Mouse (Mus musculus): ENCODE results near the gene Fam13c. TPM values are rescaled to one million over a fixed set of nuclear protein-coding genes. Genes with fewer than 3 reads are reported as not detected.

Gene Fam13c
- 5.5 and 6.2 TPM in 2 replicates for polyA plus RNA-seq (2015; fragmentation: Nextera tagmentation; extraction: Ambion mirVana)

GRCm38 (mm10) chr10:70439676-70440521 is at the start of gene Fam13c:
Gene Fam13c, plus strand, starts transcription at chr10:70440481.
- no peaks in the 10 kb centered on the region for H3K27me3 ChIP-seq (ENCODE audit: insufficient read depth, low read length)
- peak within 1 kb of the TSS; percentile 82 for H3K27ac ChIP-seq
- TF ChIP-seq CTCF (IDR thresholded peaks at IDR 0.05; ENCODE audit: low read depth), result no peak
- 14% methylated on average over 24 of the region's 24 CpGs for WGBS
- peak within 1 kb of the TSS; percentile 97 for H3K4me2 ChIP-seq (ENCODE audit: low read length)
- H3K4me1 ChIP-seq (replicated peaks; ENCODE audit: insufficient read depth, low read length), result peaks cover 5% of the 10 kb centered on the region; the same call in 1 of the 2 replicates
- H3K9me3 ChIP-seq (replicated peaks; ENCODE audit: low read length), result no peaks in the 10 kb centered on the region
- no peak; the same call in 1 of the 2 replicates for ATAC-seq (replicated peaks; ENCODE audit: low FRiP score, low read depth)
- peak within 1 kb of the TSS; percentile 76 for H3K4me3 ChIP-seq (replicated peaks; ENCODE audit: low read depth, low read length)
- DNase-seq (ENCODE audit: low spot score), result peak; percentile 61
- H3K36me3 ChIP-seq (ENCODE audit: insufficient read depth, low read length), result no peaks in the 10 kb centered on the region
- peak within 1 kb of the TSS; percentile 73 for H3K9ac ChIP-seq (ENCODE audit: low read depth, low read length)

- Histone ChIP-seq H3K36me3 (ENCODE audit: insufficient read depth, low read length) (no peaks in the 10 kb centered on the region), H3K27ac (no peak overlapping the region), H3K4me2 (ENCODE audit: low read length) (no peak overlapping the region), H3K27me3 (ENCODE audit: insufficient read depth, low read length) (no peaks in the 10 kb centered on the region), H3K9me3 (replicated peaks; ENCODE audit: low read length) (no peaks in the 10 kb centered on the region), H3K9ac (ENCODE audit: low read depth, low read length) (no peak overlapping the region), H3K4me1 (replicated peaks; ENCODE audit: insufficient read depth, low read length) (no peaks in the 10 kb centered on the region), H3K4me3 (replicated peaks; ENCODE audit: low read depth, low read length) (no peak overlapping the region)
- 79% methylated on average over 5 of the region's 5 CpGs for WGBS
- TF ChIP-seq CTCF (IDR thresholded peaks at IDR 0.05; ENCODE audit: low read depth), result no peak
- ATAC-seq (replicated peaks; ENCODE audit: low FRiP score, low read depth), result no peak
- DNase-seq (ENCODE audit: low spot score), result no peak
Observed at GRCm38 (mm10) chr10:70395900-70396299, 44.4 kb upstream of the Fam13c start.

DNA sequence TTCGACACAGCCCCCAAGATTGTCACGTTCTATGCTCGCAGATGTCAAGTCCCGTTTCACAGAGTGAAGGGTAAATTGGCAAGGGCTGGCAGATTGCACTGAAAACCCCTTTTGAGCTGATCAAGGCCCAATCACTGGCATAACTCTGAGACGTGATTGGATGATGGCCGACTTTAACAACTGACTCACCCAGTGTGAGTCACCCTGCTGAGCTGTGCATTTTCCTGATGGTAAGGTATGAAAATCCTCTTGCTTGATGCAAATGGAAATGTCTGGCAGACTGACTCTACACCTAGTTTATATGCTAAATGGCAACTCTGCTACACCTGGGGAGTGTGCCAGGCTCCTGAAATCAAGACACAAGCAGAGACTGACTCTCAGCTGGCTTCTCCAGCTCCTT is 42.1 kb upstream of the Fam13c start:
- no peak overlapping the region for H3K9ac ChIP-seq (ENCODE audit: low read depth, low read length)
- WGBS, result 90% methylated on average over 6 of the region's 6 CpGs
- ATAC-seq (replicated peaks; ENCODE audit: low FRiP score, low read depth) (no peak), DNase-seq (ENCODE audit: low spot score) (no peak)
- H3K4me2 ChIP-seq (ENCODE audit: low read length), result no peak overlapping the region
- H3K36me3 ChIP-seq (ENCODE audit: insufficient read depth, low read length), result no peaks in the 10 kb centered on the region
- TF ChIP-seq CTCF (IDR thresholded peaks at IDR 0.05; ENCODE audit: low read depth), result no peak
- H3K4me1 ChIP-seq (replicated peaks; ENCODE audit: insufficient read depth, low read length), result no peaks in the 10 kb centered on the region
- H3K27ac ChIP-seq, result no peak overlapping the region
- no peaks in the 10 kb centered on the region for H3K27me3 ChIP-seq (ENCODE audit: insufficient read depth, low read length)
- no peaks in the 10 kb centered on the region for H3K9me3 ChIP-seq (replicated peaks; ENCODE audit: low read length)
- H3K4me3 ChIP-seq (replicated peaks; ENCODE audit: low read depth, low read length), result no peak overlapping the region

DNA sequence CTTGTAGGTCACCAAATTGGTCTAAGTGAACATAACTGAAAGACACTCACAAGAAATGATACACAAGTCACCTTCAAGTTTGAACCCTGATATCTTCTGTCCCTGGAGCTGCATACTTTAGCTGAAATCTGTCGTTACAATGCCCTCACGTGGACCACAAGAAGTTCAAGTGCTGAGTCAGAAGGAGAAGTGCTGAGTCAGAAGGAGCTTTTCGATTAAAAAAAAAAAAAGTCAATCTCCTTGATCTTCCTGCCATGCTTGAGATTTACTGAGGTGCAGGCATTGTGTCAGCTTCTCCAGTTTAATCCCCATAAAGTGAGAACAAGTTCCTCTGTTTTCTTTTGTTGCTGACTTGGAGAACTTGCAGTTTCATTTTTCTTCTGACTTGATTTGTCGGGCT is 38.3 kb upstream of the Fam13c start:
- Histone ChIP-seq H3K4me3 (replicated peaks; ENCODE audit: low read depth, low read length) (no peak overlapping the region), H3K4me2 (ENCODE audit: low read length) (no peak overlapping the region), H3K27me3 (ENCODE audit: insufficient read depth, low read length) (no peaks in the 10 kb centered on the region), H3K27ac (no peak overlapping the region), H3K9ac (ENCODE audit: low read depth, low read length) (no peak overlapping the region), H3K4me1 (replicated peaks; ENCODE audit: insufficient read depth, low read length) (no peaks in the 10 kb centered on the region), H3K36me3 (ENCODE audit: insufficient read depth, low read length) (no peaks in the 10 kb centered on the region), H3K9me3 (replicated peaks; ENCODE audit: low read length) (no peaks in the 10 kb centered on the region)
- DNase-seq (ENCODE audit: low spot score) (no peak), ATAC-seq (replicated peaks; ENCODE audit: low FRiP score, low read depth) (no peak)
- 69% methylated on average over 4 of the region's 4 CpGs for whole genome bisulfite sequencing
- TF ChIP-seq CTCF (IDR thresholded peaks at IDR 0.05; ENCODE audit: low read depth), result no peak

DNA sequence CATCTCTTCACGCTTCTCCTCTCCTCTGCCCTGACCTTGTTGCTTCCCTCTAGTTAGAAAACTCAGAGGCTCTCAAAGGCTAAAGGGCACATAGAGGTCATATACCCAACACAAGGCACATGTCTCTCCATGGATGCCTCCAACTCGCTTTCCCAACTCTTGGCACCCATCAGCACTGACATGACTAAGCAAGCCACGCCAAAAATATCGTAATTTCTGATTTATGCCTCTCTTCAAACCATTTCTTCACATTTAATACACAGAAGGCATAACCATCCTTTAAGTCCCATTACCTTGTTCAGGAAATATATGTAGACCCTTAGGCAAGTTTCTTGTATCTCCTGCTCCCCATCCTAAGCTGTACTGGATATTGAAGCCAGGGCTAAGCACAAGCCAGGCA is 37.6 kb upstream of the Fam13c start:
- Histone ChIP-seq H3K27ac (no peak overlapping the region), H3K9ac (ENCODE audit: low read depth, low read length) (no peak overlapping the region), H3K4me2 (ENCODE audit: low read length) (no peak overlapping the region), H3K36me3 (ENCODE audit: insufficient read depth, low read length) (no peaks in the 10 kb centered on the region), H3K9me3 (replicated peaks; ENCODE audit: low read length) (no peaks in the 10 kb centered on the region), H3K4me1 (replicated peaks; ENCODE audit: insufficient read depth, low read length) (no peaks in the 10 kb centered on the region), H3K4me3 (replicated peaks; ENCODE audit: low read depth, low read length) (no peak overlapping the region), H3K27me3 (ENCODE audit: insufficient read depth, low read length) (no peaks in the 10 kb centered on the region)
- DNase-seq (ENCODE audit: low spot score) (no peak), ATAC-seq (replicated peaks; ENCODE audit: low FRiP score, low read depth) (no peak)
- no peak for TF ChIP-seq CTCF (IDR thresholded peaks at IDR 0.05; ENCODE audit: low read depth)
- 83% methylated on average over 4 of the region's 4 CpGs for WGBS

DNA sequence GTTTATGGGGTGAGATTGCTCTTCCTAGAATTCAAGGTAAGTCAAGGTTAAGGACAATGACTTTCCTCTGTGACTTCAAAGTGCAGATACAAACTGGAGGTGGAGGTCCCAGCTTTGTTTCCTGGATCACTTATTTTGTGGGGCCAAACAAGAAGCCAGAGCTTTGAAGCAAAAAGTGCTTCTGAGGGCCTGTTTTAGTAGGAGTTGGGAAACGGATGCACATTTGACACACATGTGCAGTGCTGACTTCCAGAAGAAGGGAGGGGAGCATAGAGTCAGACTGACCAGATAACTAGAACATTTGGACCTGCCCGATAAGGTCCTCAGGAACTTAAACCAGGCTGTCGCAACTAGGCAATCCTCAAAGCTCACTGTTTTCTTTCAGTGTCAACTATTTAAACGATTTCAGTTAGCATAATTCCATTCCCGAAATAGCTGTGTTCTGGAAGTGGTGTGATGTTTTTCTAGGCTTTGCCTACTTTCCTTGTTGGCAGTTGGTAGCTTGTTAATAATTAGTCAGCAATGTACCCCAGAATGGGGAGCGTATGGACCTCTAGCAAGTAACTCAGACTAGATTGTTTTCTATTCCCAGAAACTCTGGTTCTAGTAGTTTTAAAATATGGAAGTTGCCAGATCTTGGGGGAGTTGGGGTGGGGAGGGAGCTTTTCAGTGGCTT is 22.3 kb upstream of the Fam13c start:
- ATAC-seq (replicated peaks; ENCODE audit: low FRiP score, low read depth) (no peak), DNase-seq (ENCODE audit: low spot score) (no peak)
- Histone ChIP-seq H3K4me3 (replicated peaks; ENCODE audit: low read depth, low read length) (no peak overlapping the region), H3K36me3 (ENCODE audit: insufficient read depth, low read length) (no peaks in the 10 kb centered on the region), H3K4me2 (ENCODE audit: low read length) (no peak overlapping the region), H3K27ac (no peak overlapping the region), H3K9me3 (replicated peaks; ENCODE audit: low read length) (no peaks in the 10 kb centered on the region), H3K4me1 (replicated peaks; ENCODE audit: insufficient read depth, low read length) (no peaks in the 10 kb centered on the region), H3K27me3 (ENCODE audit: insufficient read depth, low read length) (no peaks in the 10 kb centered on the region), H3K9ac (ENCODE audit: low read depth, low read length) (no peak overlapping the region)
- no peak for TF ChIP-seq CTCF (IDR thresholded peaks at IDR 0.05; ENCODE audit: low read depth)
- 86% methylated on average over 6 of the region's 6 CpGs for WGBS

All from kidney, postnatal 0 days (tissue).